Mouse (Mus musculus) G1E (cell line): ENCODE data around the gene Gm10638. TPM values are rescaled to one million over a fixed set of nuclear protein-coding genes. Genes with fewer than 3 reads are reported as not detected.

Source experiments
- ATAC-seq: 2 replicates; pipeline ENCODE4 v1.8.0; 2016; ENCODE audit warnings: mild to moderate bottlenecking; ENCODE audit not compliant: insufficient number of reproducible peaks, poor library complexity, low FRiP score, severe bottlenecking; ENCODE audit errors: extremely low read depth
- DNase-seq: peaks from one replicate; pipeline ENCODE4 v3.0.0; 2012; ENCODE audit warnings: low spot score
- H3K27me3 ChIP-seq: 2 replicates; pipeline ENCODE4 v1.6.1; 2012; ENCODE audit warnings: mild to moderate bottlenecking, low read length, inconsistent platforms; ENCODE audit not compliant: insufficient read depth
- H3K36me3 ChIP-seq: replicated peaks from 2 replicates; pipeline ENCODE3; 2012; ENCODE audit warnings: mild to moderate bottlenecking, inconsistent platforms
- H3K4me1 ChIP-seq: 2 replicates; pipeline ENCODE4 v1.6.1; 2012; ENCODE audit warnings: low read depth, low read length, inconsistent platforms, mixed read lengths; ENCODE audit not compliant: insufficient read depth
- H3K4me3 ChIP-seq: 2 replicates; pipeline ENCODE4 v1.5.1; 2012; ENCODE audit warnings: low read depth, mild to moderate bottlenecking, inconsistent platforms, low read length, moderate library complexity, mixed read lengths
- H3K9me3 ChIP-seq: replicated peaks from 2 replicates; pipeline ENCODE4 v1.6.1; 2012; ENCODE audit warnings: inconsistent platforms
- CTCF ChIP-seq: IDR thresholded peaks from 2 replicates; pipeline ENCODE4 v1.5.1; 2012; ENCODE audit warnings: low read depth, low read length, inconsistent platforms, mixed read lengths
- GATA1 ChIP-seq: IDR thresholded peaks from 2 replicates; pipeline ENCODE4 v1.6.1; 2012; ENCODE audit warnings: borderline replicate concordance, low read length, inconsistent platforms, mixed read lengths
- GATA2 ChIP-seq: IDR thresholded peaks from 2 replicates; pipeline ENCODE4 v1.6.1; 2012; ENCODE audit warnings: low read depth, low read length, inconsistent platforms, borderline replicate concordance
- POLR2AphosphoS5 ChIP-seq: IDR thresholded peaks from 2 replicates; pipeline ENCODE4 v1.6.1; 2012; ENCODE audit warnings: low read depth, low read length, inconsistent platforms; ENCODE audit not compliant: insufficient replicate concordance
- TAL1 ChIP-seq: conservative IDR thresholded peaks from 2 replicates; pipeline ENCODE4 v1.6.1; 2012; ENCODE audit warnings: low read depth, low read length, inconsistent platforms, mixed read lengths
- polyA plus RNA-seq: library from polyadenylated mRNA; stranded (reverse); fragments of >175 nt; gene quantifications from 2 replicates; pipeline ENCODE4 v1.2.3, GENCODE M21; 2012
- total RNA-seq, 2 experiments: library from RNA; stranded (forward) in 1 of 2; stranded (reverse) in 1 of 2; fragments of 200-1000 nt in 1 of 2; fragments of >200 nt in 1 of 2; fragmentation: Nextera tagmentation in 1 of 2; gene quantifications; 2 replicates each; pipeline ENCODE4 v1.2.3; 2014 to 2017

Gm10638 gene
- total RNA-seq (2014; fragmentation: Nextera tagmentation) (not detected in 2 replicates), total RNA-seq (2017) (0.16 and 0.17 TPM in 2 replicates), polyA plus RNA-seq (0.24 and 0.43 TPM in 2 replicates)

DNA sequence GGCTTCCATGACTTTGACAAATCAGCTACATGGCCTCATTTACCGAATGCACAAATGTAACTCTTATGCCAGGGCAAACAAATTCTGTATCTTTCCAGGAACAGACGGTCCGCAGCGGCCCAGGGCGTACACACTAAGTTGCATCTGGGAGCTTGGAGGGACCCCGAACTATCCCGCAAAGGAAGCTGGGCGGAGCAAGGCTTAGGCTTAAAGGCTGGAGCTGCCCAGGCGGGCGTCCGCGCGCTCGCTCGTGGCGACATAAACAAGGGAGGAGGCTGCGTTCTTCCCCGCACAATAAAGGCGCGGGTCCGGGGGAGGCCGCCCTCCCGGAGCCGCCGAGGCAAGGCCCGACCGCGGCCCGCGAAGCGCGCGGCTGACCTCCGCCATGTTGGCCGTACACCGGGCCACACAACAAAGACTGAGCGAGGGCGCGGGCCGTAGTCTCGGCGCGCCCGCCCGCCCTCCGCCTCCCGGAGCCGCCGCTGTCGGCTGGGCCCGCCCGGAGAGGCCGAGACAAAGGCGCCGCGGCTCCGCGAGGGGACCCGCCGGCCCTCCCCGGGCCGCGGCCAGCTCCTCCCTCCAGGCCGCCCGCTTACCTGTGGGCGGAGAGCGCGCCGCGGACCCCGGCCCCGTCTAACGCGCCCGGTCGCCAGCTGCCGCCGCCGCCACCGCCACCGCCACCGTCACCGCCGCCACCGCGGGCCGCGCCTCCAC is at the start of gene Gm10638, which contains the start of gene Siah1a:
Gm10638 (plus strand) TSS at position 479 of the 714 bp plus-strand sequence.
Siah1a (minus strand) TSS at position 714 of the 714 bp plus-strand sequence.
- ATAC-seq (peak; percentile 52), DNase-seq (peak; percentile 48)
- Histone ChIP-seq H3K4me3 (peak within 1 kb of the TSS; percentile 85), H3K9me3 (no peaks in the 10 kb centered on the region), H3K4me1 (peaks cover 38% of the 10 kb centered on the region), H3K36me3 (peaks cover 6% of the 10 kb centered on the region), H3K27me3 (peaks cover 3% of the 10 kb centered on the region; the same call in 1 of the 2 replicates)
- TF ChIP-seq CTCF: no peak
- no peak for TF ChIP-seq GATA2
- TF ChIP-seq TAL1: no peak
- TF ChIP-seq GATA1: no peak
- TF ChIP-seq POLR2AphosphoS5: no peak

DNA sequence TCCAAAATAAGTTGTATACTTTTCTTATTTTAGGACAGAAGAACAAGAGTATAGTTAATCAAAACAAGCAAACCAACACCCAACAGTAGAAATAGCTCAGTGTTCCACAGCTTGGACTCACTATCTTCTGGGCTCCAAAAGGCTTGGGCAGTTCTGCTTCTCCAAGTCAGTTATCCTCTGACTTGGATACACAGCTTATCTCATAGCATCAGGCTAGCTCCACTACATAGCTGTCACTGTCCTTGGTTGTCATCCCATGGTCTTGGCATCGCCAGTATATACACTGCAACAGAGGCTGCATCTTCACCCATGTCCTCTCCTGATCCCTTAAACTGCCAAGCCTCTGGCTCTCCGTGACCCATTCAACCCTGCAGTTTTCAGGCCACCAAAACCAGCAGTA is 49.8 kb upstream of the Gm10638 start:
- TF ChIP-seq CTCF: no peak
- TF ChIP-seq POLR2AphosphoS5: no peak
- TF ChIP-seq TAL1: no peak
- TF ChIP-seq GATA2: no peak
- no peak for TF ChIP-seq GATA1
- peaks cover 63% of the 10 kb centered on the region for H3K36me3 ChIP-seq
- no peak overlapping the region for H3K4me3 ChIP-seq
- H3K27me3 ChIP-seq: no peaks in the 10 kb centered on the region
- H3K9me3 ChIP-seq: no peaks in the 10 kb centered on the region
- no peak for DNase-seq
- no peak for ATAC-seq
- peaks cover 10% of the 10 kb centered on the region for H3K4me1 ChIP-seq

DNA sequence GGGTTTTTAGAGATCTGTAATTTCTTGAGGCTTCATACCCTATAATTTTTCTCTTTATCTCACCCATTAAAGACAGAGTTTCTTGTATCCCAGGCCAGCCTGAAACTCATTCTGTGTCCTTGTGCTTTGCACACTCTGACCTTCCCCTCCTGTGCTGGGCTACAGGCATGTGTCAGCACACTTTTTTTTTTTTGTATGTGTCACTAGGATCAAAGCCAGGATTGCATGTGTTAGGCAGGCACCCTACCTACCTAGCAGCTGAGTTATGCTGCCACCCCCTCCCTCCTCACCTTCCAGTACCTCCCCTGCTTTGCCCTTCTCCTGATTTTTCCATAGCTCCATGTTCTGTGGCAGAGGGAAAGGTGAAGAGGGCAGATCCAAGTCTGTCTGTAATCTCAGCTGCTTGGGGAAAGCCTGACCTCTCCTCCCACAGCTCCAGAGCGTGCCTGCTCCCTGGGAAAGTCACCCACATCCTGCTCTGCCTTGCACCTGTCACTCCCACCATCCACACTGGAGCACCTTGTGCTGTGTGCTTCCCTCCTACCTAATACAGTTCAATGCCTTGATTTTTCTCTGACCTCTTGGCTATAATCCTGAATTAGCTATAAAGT is 46.6 kb upstream of the Gm10638 start:
- Histone ChIP-seq H3K4me1 (peaks cover 15% of the 10 kb centered on the region), H3K27me3 (no peaks in the 10 kb centered on the region), H3K36me3 (peaks cover 49% of the 10 kb centered on the region), H3K9me3 (no peaks in the 10 kb centered on the region), H3K4me3 (no peak overlapping the region)
- no peak for DNase-seq
- ATAC-seq: no peak
- TF ChIP-seq CTCF (no peak), GATA2 (no peak), GATA1 (no peak), TAL1 (no peak), POLR2AphosphoS5 (no peak)

GRCm38 (mm10) chr8:86699471-86699870 is 46.0 kb upstream of the Gm10638 start:
- H3K27me3 ChIP-seq: no peaks in the 10 kb centered on the region
- H3K36me3 ChIP-seq: peaks cover 46% of the 10 kb centered on the region
- ATAC-seq: no peak
- no peak overlapping the region for H3K4me3 ChIP-seq
- H3K9me3 ChIP-seq: no peaks in the 10 kb centered on the region
- no peak for TF ChIP-seq POLR2AphosphoS5
- no peak for TF ChIP-seq GATA1
- no peak for TF ChIP-seq GATA2
- no peak for TF ChIP-seq CTCF
- no peak for TF ChIP-seq TAL1
- no peak for DNase-seq
- peaks cover 15% of the 10 kb centered on the region for H3K4me1 ChIP-seq

- DNase-seq (no peak), ATAC-seq (peak; percentile 28; the same call in 1 of the 2 replicates)
- TF ChIP-seq TAL1 (peak; percentile 20; the same call in 1 of the 2 replicates), CTCF (no peak)
- peaks cover 39% of the 10 kb centered on the region for H3K36me3 ChIP-seq
- H3K4me3 ChIP-seq: no peak overlapping the region
- H3K9me3 ChIP-seq: no peaks in the 10 kb centered on the region
- H3K27me3 ChIP-seq: no peaks in the 10 kb centered on the region
- H3K4me1 ChIP-seq: peaks cover 31% of the 10 kb centered on the region
Observed at GRCm38 (mm10) chr8:86702453-86702852, 43.0 kb upstream of the Gm10638 start.

DNA sequence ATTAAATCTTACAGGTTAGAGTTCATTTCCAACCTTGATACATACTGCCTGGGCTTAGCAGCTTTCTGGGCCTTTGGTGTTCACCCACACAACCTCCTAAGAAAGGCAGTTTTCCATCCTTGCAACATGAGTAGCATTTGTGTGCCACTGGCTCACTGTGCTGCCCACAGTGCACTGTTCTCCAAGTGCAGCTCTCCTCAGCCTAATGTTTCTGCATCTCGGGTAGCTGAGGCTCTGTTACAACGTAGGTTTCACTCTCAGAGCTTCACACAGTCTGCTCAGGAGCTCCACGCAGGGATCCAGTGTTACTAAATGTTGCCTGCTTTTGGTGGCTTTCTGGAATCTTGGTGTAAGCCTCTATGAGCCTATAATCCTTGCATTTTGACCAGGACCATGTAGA is 40.2 kb upstream of the Gm10638 start:
- DNase-seq (no peak), ATAC-seq (no peak)
- TF ChIP-seq GATA1: no peak
- TF ChIP-seq GATA2: no peak
- no peak for TF ChIP-seq POLR2AphosphoS5
- TF ChIP-seq TAL1: no peak
- TF ChIP-seq CTCF: no peak
- H3K9me3 ChIP-seq: no peaks in the 10 kb centered on the region
- peaks cover 44% of the 10 kb centered on the region for H3K4me1 ChIP-seq
- no peaks in the 10 kb centered on the region for H3K27me3 ChIP-seq
- peaks cover 40% of the 10 kb centered on the region for H3K36me3 ChIP-seq
- no peak overlapping the region for H3K4me3 ChIP-seq
